In the genomic region with DNA sequence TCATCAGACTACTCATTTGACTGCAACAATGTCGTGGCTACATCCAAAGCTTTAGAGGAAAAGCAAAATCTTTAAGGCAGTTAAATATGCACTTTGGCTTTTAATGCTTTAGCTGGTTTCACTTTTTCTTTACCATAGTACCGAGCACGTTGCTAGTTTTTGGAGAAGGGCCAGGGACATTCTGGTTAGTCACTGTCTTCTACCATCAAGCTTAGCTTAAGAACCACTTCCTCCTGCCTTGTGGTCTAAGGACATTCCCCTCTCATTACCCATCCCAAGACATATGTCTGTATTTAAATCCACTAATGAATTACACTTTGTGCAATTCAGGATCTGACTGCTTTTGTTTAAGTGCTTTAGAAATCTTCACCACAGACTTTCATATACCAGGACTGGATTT, we compare ENCODE assay signal across 31 mouse cellular contexts.
DNase-seq lines count a peak whose midpoint lies in the region; ATAC-seq and TF ChIP-seq lines count a peak whose summit lies in the region.
"Had no signal": no experiment of that assay in that cellular context is flagged by ENCODE, and none has a peak within 500 bp of the region (broad histone marks: within the 10 kb centered on the region; RNA-seq: fewer than 3 reads in every experiment).

No protein-coding gene starts in this region.

- peak; percentile 72 for ATAC-seq in Patski
- no peak for ATAC-seq in embryonic facial prominence, embryonic 15.5 days (ENCODE audit: insufficient number of reproducible peaks, low FRiP score, low TSS enrichment, low read depth)
- ATAC-seq in megakaryocyte progenitor cell, adult 5-6 weeks (replicated peaks; ENCODE audit: poor library complexity): peak; percentile 60
- ATAC-seq: forebrain, embryonic 16.5 days; intestine, postnatal 0 days; liver, embryonic 12.5 days; liver, postnatal 0 days; lung, postnatal 0 days had no signal

- peaks cover 11% of the 10 kb centered on the region; the same call in 1 of the 2 replicates for H3K4me1 ChIP-seq in embryonic facial prominence, embryonic 15.5 days
- H3K4me1 ChIP-seq in lung, adult 2 months (ENCODE audit: control insufficient read depth, insufficient read depth, low read length): no peaks in the 10 kb centered on the region
- H3K4me1 ChIP-seq: heart, embryonic 12.5 days; liver, embryonic 12.5 days had no signal

- H3K27me3 ChIP-seq in Patski: no peaks in the 10 kb centered on the region
- H3K27me3 ChIP-seq in embryonic facial prominence, embryonic 15.5 days: no peaks in the 10 kb centered on the region
- H3K27me3 ChIP-seq: heart, embryonic 12.5 days; liver, embryonic 12.5 days; neural tube, embryonic 15.5 days had no signal

- TF ChIP-seq POLR2A in lung, adult 2 months (IDR thresholded peaks at IDR 0.05; ENCODE audit: borderline replicate concordance, extremely low read depth, low read depth, low read length): no peak

- no peaks in the 10 kb centered on the region for H3K36me3 ChIP-seq in embryonic facial prominence, embryonic 15.5 days
- H3K36me3 ChIP-seq: G1E; heart, embryonic 12.5 days; liver, embryonic 12.5 days; neural tube, embryonic 15.5 days had no signal

- H3K9ac ChIP-seq in embryonic facial prominence, embryonic 15.5 days: no peak overlapping the region
- H3K9ac ChIP-seq: heart, embryonic 12.5 days; hindbrain, embryonic 14.5 days; liver, embryonic 12.5 days; liver, postnatal 0 days; neural tube, embryonic 15.5 days had no signal

- no peak overlapping the region for H3K4me2 ChIP-seq in embryonic facial prominence, embryonic 15.5 days (replicated peaks)
- H3K4me2 ChIP-seq: heart, embryonic 12.5 days; hindbrain, embryonic 14.5 days; liver, embryonic 12.5 days; neural tube, embryonic 15.5 days had no signal

- no peak for TF ChIP-seq CTCF in Patski (IDR thresholded peaks at IDR 0.05)
- TF ChIP-seq CTCF in lung, adult 2 months (IDR thresholded peaks at IDR 0.05; ENCODE audit: insufficient read depth, low read length): no peak

- in situ Hi-C loops in Patski (cut with MboI; ENCODE audit: low pct_unique_long_range_greater_than_20kb): no loop called here

- no peaks in the 10 kb centered on the region for H3K9me3 ChIP-seq in embryonic facial prominence, embryonic 15.5 days (replicated peaks)
- H3K9me3 ChIP-seq: heart, embryonic 12.5 days; liver, embryonic 12.5 days; neural tube, embryonic 15.5 days had no signal

- H3K4me3 ChIP-seq in embryonic facial prominence, embryonic 15.5 days (replicated peaks): no peak overlapping the region
- H3K4me3 ChIP-seq in lung, adult 2 months (replicated peaks; ENCODE audit: extremely low read depth, low read depth, low read length): no peak overlapping the region
- H3K4me3 ChIP-seq: gastrocnemius, adult 2 months; heart, adult 2 months; heart, embryonic 12.5 days; layer of hippocampus, adult 2 months; liver, embryonic 12.5 days; neural tube, embryonic 15.5 days had no signal

- intact Hi-C loops in left cerebral cortex, postnatal 10 days (cut with DNase I): no loop called here

- CTCF ChIA-PET in Patski (lab: Charles Lee): interaction anchor here (0.9 to 1.6 kb wide), 3 partner anchors 8 to 29 kb away, joined by 3 to 5 read pairs (median 4); no protein-coding TSS in a partner anchor

- WGBS in embryonic facial prominence, embryonic 15.5 days: 33% methylated on average over 3 of the region's 3 CpGs
- WGBS in lung, adult 2 months: 62% methylated on average over 3 of the region's 3 CpGs

- DNase-seq in 3T3-L1 (ENCODE audit: low read depth, low spot score): peak; percentile 91
- DNase-seq in Patski (ENCODE audit: low read depth, low spot score): peak; percentile 84
- no peak for DNase-seq in urinary bladder, postnatal 10 days (ENCODE audit: low spot score)
- no peak for DNase-seq in lung, adult 2 months
- DNase-seq in left cerebral cortex, postnatal 10 days (ENCODE audit: extremely low spot score in 1 of 2, low spot score in 2 of 2): no peak
- DNase-seq in urinary bladder, postnatal 36 days (ENCODE audit: low spot score in 2 of 2): no peak
- DNase-seq: adrenal gland, adult 2 months; cerebellum, adult 8-10 months; cerebellum, postnatal 25 days; embryo, embryonic 11 days; gastrocnemius, adult 2 months; gastrocnemius, postnatal 36 days; heart, adult 2 months; heart, postnatal 4 days; kidney, adult 9 months; kidney, postnatal 14 days; left cerebral cortex, postnatal 4 days; liver, postnatal 0 days; midbrain, embryonic 14.5 days had no signal

- 0 out of 2 replicates have a peak overlapping the region, but pooled peaks have one; percentile 8 for H3K27ac ChIP-seq in embryonic facial prominence, embryonic 15.5 days (replicated peaks)
- H3K27ac ChIP-seq: gastrocnemius, adult 2 months; heart, adult 2 months; hindbrain, embryonic 14.5 days; layer of hippocampus, adult 2 months; liver, embryonic 12.5 days; macrophage; neural tube, embryonic 15.5 days had no signal

- POLR2A ChIA-PET in Patski (lab: Charles Lee): no interaction called here

Comparison
In these comparisons a context has a peak if more than half of its experiments do, and no peak if none do; other contexts are left out.
1. DNase-seq: peak in 3T3-L1 (single experiment) and Patski (single experiment); none in urinary bladder, postnatal 10 days (single experiment), lung, adult 2 months (single experiment), left cerebral cortex, postnatal 10 days (0 of 2) and urinary bladder, postnatal 36 days (0 of 2).